Mouse (Mus musculus) brain, embryonic 14.5 days (tissue): Measurements from ENCODE around the gene Gbgt1.
"Not testable (repeated sequence)": the region's sequence is repeated elsewhere in the genome, so short reads cannot be mapped to it uniquely, and the experiment has no call there.

Experiments used
- CTCF ChIP-seq: fragments of 200-500 bp; IDR thresholded peaks from 2 replicates; pipeline ENCODE4 v1.5.1; 2012; ENCODE audit warnings: inconsistent platforms, mild to moderate bottlenecking, moderate library complexity, borderline replicate concordance; ENCODE audit not compliant: insufficient read depth, insufficient read length; ENCODE audit errors: extremely low read depth
- POLR2A ChIP-seq: fragments of 200-500 bp; IDR thresholded peaks from 2 replicates; pipeline ENCODE4 v1.6.1; 2012; ENCODE audit warnings: mild to moderate bottlenecking, inconsistent platforms, borderline replicate concordance; ENCODE audit not compliant: poor library complexity, insufficient read depth, insufficient read length, severe bottlenecking; ENCODE audit errors: extremely low read depth

DNA sequence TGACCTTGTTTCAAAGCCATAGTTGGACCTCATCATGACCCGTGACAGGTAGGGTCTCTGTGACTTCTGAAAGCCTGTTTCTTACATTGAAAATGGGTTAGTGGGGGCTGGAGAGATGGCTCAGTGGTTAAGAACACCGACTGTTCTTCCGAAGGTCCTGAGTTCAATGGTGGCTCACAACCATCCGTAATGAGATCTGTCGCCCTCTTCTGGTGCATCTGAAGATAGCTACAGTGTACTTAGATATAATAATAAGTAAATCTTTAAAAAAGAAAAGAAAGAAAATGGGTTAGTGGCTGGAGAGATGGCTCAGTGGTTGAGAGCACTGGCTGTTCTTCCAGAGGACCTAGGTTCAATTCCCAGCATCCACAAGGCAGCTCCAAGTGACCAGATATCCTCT is 14.9 kb downstream of the Gbgt1 start:
- TF ChIP-seq POLR2A, CTCF: not testable (repeated sequence)
